Mouse (Mus musculus): ENCODE data around the gene Gpr35. TPM values are rescaled to one million over a fixed set of nuclear protein-coding genes. Genes with fewer than 3 reads are reported as not detected.

The Gpr35 gene
- 24.0 TPM for polyA plus RNA-seq (2014; fragmentation: Illumina TruSeq; extraction: RNeasy Lipid Tissue Mini Kit (QIAGEN cat#74804); ENCODE audit: low read depth, low replicate concordance)

DNA sequence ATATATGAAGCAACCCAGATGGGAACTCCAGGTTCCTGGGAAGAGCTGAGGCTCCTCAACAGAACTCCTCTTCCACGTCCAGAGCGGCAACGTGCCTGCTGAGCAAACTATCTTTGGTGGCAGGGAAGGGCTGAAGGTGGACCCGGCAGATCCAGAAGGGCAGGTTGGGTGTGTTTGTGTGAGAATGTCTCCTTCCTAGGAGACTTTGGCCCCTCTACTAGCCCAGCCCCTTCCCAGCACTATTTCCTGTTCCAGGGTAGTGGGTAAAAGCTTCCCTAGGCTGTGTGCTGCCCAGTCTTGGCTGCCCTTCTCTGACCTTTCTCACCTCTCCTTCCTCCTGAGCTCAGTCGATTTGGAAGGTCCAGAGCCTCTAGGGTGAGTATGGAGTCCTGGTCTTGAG lies at the start of gene Gpr35:
TSS of gene Gpr35 (plus strand) at position 259 of the 400 bp plus-strand sequence.

DNA sequence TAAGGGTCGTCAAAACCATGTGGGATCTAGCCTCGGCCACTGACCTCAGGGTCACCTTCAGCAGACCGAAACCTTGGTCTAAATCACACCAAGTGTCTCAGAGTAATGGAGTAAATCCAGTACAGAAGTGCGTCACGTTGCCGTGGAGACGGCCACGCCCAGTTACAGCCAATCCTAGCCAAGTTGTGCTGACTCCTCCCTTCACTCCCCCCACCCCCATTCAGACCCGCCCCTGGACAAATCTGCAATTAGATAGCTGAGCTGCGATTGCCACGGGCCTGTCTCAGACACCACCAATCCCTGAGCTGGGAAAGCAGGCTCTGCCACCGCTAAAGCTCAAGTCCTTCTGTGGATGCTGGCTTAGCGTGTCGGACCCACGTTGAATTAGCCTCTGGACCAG lies 47.9 kb upstream of the Gpr35 start, which contains the start of gene Ankmy1:
TSS of gene Ankmy1 (minus strand) at position 121 of the 400 bp plus-strand sequence.

DNA sequence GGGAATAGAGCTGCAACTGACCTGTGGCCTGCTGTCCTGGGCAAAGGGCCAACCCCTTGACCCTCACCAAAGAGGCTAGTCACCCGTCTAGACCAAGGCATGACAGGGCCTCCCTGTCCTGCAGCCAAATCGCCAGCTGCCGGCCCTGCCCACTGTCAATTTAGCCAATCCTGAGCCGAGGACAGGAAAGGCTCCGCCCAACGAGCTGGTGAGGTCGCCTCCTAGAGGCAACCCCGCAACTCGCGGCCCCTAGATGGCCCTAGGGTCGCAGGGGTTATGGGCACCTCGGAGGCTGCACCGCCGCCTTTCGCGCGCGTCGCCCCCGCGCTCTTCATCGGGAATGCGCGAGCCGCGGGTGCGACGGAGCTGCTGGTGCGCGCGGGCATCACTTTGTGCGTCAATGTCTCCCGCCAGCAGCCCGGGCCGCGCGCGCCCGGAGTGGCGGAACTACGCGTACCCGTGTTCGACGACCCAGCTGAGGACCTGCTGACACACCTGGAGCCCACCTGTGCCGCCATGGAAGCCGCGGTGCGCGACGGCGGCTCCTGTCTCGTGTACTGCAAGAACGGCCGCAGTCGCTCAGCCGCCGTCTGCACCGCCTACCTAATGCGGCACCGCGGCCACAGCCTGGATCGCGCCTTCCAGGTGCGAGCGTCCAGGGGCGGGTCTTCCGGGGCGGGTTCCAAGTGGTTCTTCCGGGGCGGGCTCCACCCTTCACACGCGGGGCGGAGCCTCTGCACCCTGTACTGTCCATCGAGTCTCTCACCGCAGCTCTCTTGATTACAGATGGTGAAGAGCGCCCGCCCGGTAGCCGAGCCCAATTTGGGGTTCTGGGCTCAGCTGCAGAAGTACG lies 43.7 kb upstream of the Gpr35 start, which contains the start of gene Dusp28:
TSS of gene Dusp28 (plus strand) at position 203 of the 853 bp plus-strand sequence.

DNA sequence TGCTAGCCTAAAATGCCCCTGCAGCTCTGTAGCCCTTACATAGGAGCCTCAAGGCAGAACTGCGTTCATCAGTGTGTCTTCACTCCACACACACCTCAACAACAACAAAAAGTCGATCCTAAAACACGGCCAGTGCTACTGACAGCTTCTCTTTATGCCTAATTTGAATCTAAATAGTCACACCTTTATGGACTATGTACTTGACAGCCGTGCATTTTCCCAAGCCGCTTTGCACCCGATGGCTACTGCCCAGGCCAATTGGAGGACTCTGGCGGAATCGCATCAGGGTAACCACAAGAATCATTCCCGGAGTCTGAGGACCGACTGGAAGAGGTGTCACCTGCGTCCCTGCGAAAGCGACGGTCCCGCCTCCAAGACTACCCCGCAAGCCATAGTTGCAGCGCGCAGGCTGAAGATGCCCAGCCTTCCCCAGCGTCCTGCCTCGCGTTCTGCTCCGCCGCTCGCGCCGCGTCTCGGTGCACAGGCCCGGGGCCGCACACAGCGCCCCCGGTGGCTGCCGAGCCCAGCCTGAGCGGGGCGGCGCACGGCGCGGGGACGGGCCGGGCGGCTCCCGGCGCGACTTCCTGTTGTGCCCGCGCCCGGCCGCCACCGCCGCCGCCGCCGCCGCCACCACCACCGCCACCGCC lies 40.3 kb upstream of the Gpr35 start, which contains the start of gene Rnpepl1:
TSS of gene Rnpepl1 (plus strand) at position 545 of the 647 bp plus-strand sequence.

DNA sequence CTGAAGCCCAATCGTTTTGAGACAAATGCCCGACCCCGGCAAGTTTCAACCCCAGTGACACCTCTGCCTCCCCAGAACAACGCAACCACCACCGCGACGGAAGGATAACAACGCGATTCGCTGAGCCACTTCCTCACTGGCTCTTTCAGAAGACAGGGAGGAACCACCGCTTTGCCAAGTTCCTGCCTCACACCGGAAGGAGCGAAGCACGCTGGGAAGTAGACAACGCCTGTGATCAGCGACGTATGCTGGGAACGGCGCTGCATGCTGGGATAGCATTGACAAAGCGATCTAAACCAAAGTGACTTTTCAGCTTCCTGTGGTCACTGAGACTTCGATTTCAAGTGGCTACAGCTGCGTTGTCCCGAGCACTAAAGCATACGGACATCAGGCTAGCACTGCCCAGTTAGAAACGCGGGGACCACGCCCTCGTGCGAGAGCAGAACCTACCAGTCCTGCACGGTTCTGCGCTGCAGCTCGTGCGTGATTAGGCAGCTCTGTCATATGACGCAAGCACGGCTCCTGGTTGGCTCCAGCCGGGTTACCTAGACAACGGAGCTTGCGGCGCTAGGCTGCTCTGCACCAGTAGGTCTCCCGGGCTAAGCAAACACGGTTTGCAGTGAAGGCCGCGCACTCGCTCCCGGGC lies 16.4 kb upstream of the Gpr35 start, which contains the start of gene Capn10:
TSS of gene Capn10 (plus strand) at position 195 of the 646 bp plus-strand sequence.

DNA sequence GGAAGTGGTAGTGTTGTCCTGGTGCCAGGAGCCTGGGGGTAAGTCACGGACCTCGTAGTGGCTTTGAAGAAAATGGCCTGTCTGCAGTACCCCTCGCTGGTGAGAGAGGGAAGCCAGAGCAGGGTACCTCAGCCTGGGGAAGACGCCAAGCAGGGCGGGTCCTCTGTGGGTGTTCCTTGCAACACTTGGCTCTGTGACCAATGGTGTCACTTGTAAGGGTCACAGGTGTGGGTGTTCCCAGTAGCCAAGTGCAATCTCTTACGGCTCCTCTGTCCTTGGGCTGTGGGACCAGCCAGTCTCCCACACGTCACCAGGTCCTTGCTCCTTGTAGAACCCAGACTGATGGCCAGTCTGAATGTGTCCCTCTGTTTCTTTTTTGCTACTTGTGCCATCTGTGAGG lies 55.4 kb downstream of the Gpr35 start, which contains the start of gene Aqp12:
TSS of gene Aqp12 (plus strand) at position 274 of the 400 bp plus-strand sequence.

Other genes with a start within 250 kb of the Gpr35 start
- gene Gpc1, start 119.2 kb upstream of the Gpr35 start, polyA plus RNA-seq (2014; fragmentation: Illumina TruSeq; extraction: RNeasy Lipid Tissue Mini Kit (QIAGEN cat#74804); ENCODE audit: low read depth, low replicate concordance) = 0.50 TPM
- not detected for gene Ankmy1, start 48.0 kb upstream of the Gpr35 start, polyA plus RNA-seq (2014; fragmentation: Illumina TruSeq; extraction: RNeasy Lipid Tissue Mini Kit (QIAGEN cat#74804); ENCODE audit: low read depth, low replicate concordance)
- gene Dusp28, start 43.9 kb upstream of the Gpr35 start, polyA plus RNA-seq (2014; fragmentation: Illumina TruSeq; extraction: RNeasy Lipid Tissue Mini Kit (QIAGEN cat#74804); ENCODE audit: low read depth, low replicate concordance) = 5.1 TPM
- gene Rnpepl1, start 40.1 kb upstream of the Gpr35 start, polyA plus RNA-seq (2014; fragmentation: Illumina TruSeq; extraction: RNeasy Lipid Tissue Mini Kit (QIAGEN cat#74804); ENCODE audit: low read depth, low replicate concordance) = 4.5 TPM
- gene Capn10, start 16.5 kb upstream of the Gpr35 start, polyA plus RNA-seq (2014; fragmentation: Illumina TruSeq; extraction: RNeasy Lipid Tissue Mini Kit (QIAGEN cat#74804); ENCODE audit: low read depth, low replicate concordance) = 4.4 TPM
- gene Aqp12, start 55.5 kb downstream of the Gpr35 start, polyA plus RNA-seq (2014; fragmentation: Illumina TruSeq; extraction: RNeasy Lipid Tissue Mini Kit (QIAGEN cat#74804); ENCODE audit: low read depth, low replicate concordance) = not detected
- gene Kif1a, start 151.1 kb downstream of the Gpr35 start, polyA plus RNA-seq (2014; fragmentation: Illumina TruSeq; extraction: RNeasy Lipid Tissue Mini Kit (QIAGEN cat#74804); ENCODE audit: low read depth, low replicate concordance) = 0.73 TPM
- not detected for gene Agxt, start 184.4 kb downstream of the Gpr35 start, polyA plus RNA-seq (2014; fragmentation: Illumina TruSeq; extraction: RNeasy Lipid Tissue Mini Kit (QIAGEN cat#74804); ENCODE audit: low read depth, low replicate concordance)
- gene 2310007B03Rik, start 210.1 kb downstream of the Gpr35 start, polyA plus RNA-seq (2014; fragmentation: Illumina TruSeq; extraction: RNeasy Lipid Tissue Mini Kit (QIAGEN cat#74804); ENCODE audit: low read depth, low replicate concordance) = 2.5 TPM
- gene Crocc2, start 217.9 kb downstream of the Gpr35 start, polyA plus RNA-seq (2014; fragmentation: Illumina TruSeq; extraction: RNeasy Lipid Tissue Mini Kit (QIAGEN cat#74804); ENCODE audit: low read depth, low replicate concordance) = not detected

Measured in sigmoid colon, adult 10 weeks (tissue).